Mouse (Mus musculus) thymus, adult 2 months (tissue): ENCODE measurements around the gene Cyb561d1. TPM values are rescaled to one million over a fixed set of nuclear protein-coding genes. Genes with fewer than 3 reads are reported as not detected.

Experiments used
- DNase-seq: peaks from one replicate; pipeline ENCODE4 v3.0.0; 2021
- H3K27ac ChIP-seq: fragments of 200-500 bp; 2 replicates; pipeline ENCODE4 v1.5.1; 2012; ENCODE audit warnings: low read length, control low read depth; ENCODE audit not compliant: control insufficient read depth, insufficient read depth
- H3K27me3 ChIP-seq: fragments of 200-500 bp; 2 replicates; pipeline ENCODE4 v1.6.1; 2012; ENCODE audit warnings: mild to moderate bottlenecking, low read length, moderate library complexity, mixed read lengths; ENCODE audit not compliant: control insufficient read depth, insufficient read depth
- H3K36me3 ChIP-seq: fragments of 200-500 bp; 2 replicates; pipeline ENCODE4 v1.6.1; 2012; ENCODE audit warnings: mild to moderate bottlenecking, low read length, moderate library complexity; ENCODE audit not compliant: control insufficient read depth, insufficient read depth
- H3K4me1 ChIP-seq: fragments of 200-500 bp; replicated peaks from 2 replicates; pipeline ENCODE4 v1.6.1; 2012; ENCODE audit warnings: low read length; ENCODE audit not compliant: control insufficient read depth, insufficient read depth
- H3K4me3 ChIP-seq: fragments of 200-500 bp; 2 replicates; pipeline ENCODE4 v1.5.1; 2012; ENCODE audit warnings: mild to moderate bottlenecking, low read length, control low read depth, moderate library complexity; ENCODE audit not compliant: control insufficient read depth, insufficient read depth
- CTCF ChIP-seq: fragments of 200-500 bp; IDR thresholded peaks from 2 replicates; pipeline ENCODE4 v1.5.1; 2012; ENCODE audit warnings: mild to moderate bottlenecking, control low read depth, low read length, moderate library complexity, borderline replicate concordance; ENCODE audit not compliant: control insufficient read depth, poor library complexity, insufficient read depth; ENCODE audit errors: extremely low read depth
- POLR2A ChIP-seq: fragments of 200-500 bp; IDR thresholded peaks from 2 replicates; pipeline ENCODE4 v1.6.1; 2012; ENCODE audit warnings: mild to moderate bottlenecking, low read length, control low read depth, moderate library complexity; ENCODE audit not compliant: control insufficient read depth, poor library complexity, insufficient read depth; ENCODE audit errors: extremely low read depth
- WGBS: fragments of 180-500 bp; shearing (Covaris S2); methylation state at CpG from one replicate; pipeline ENCODE4 v1.1.7; 2018; 5-methylcytosine and 5-hydroxymethylcytosine counted together
- polyA plus RNA-seq: library from polyadenylated mRNA; depleted of rRNA; stranded (reverse); fragments of >200 nt; gene quantifications from 2 replicates; pipeline ENCODE4 v1.2.3, GENCODE M21; 2012

Cyb561d1 gene
- polyA plus RNA-seq, 1 experiment, result 23.0 TPM

GRCm38 (mm10) chr3:108203621-108204325, 2.8 kb upstream of the Cyb561d1 start:
- H3K36me3 ChIP-seq, result no peaks in the 10 kb centered on the region
- peaks cover 13% of the 10 kb centered on the region for H3K4me1 ChIP-seq
- WGBS, result 93% methylated on average over 11 of the region's 11 CpGs
- H3K27ac ChIP-seq, result no peak overlapping the region
- H3K27me3 ChIP-seq, result no peaks in the 10 kb centered on the region
- TF ChIP-seq CTCF (peak; percentile 59; the same call in 1 of the 2 replicates), POLR2A (no peak)
- peak; percentile 80 for DNase-seq
- H3K4me3 ChIP-seq, result no peak overlapping the region

GRCm38 (mm10) chr3:108203212-108203611, 2.2 kb upstream of the Cyb561d1 start:
- no peaks in the 10 kb centered on the region for H3K27me3 ChIP-seq
- WGBS, result 95% methylated on average over 13 of the region's 13 CpGs
- no peak for DNase-seq
- TF ChIP-seq CTCF (no peak), POLR2A (no peak)
- H3K4me1 ChIP-seq, result peaks cover 13% of the 10 kb centered on the region
- no peaks in the 10 kb centered on the region for H3K36me3 ChIP-seq
- no peak overlapping the region for H3K27ac ChIP-seq
- H3K4me3 ChIP-seq, result no peak overlapping the region

GRCm38 (mm10) chr3:108202506-108202905, 1.5 kb upstream of the Cyb561d1 start:
- Histone ChIP-seq H3K36me3 (no peaks in the 10 kb centered on the region), H3K4me1 (peaks cover 13% of the 10 kb centered on the region), H3K27me3 (no peaks in the 10 kb centered on the region), H3K4me3 (no peak overlapping the region), H3K27ac (no peak overlapping the region)
- TF ChIP-seq POLR2A (no peak), CTCF (no peak)
- DNase-seq, result no peak

GRCm38 (mm10) chr3:108199231-108199630, 1.8 kb downstream of the Cyb561d1 start:
- Histone ChIP-seq H3K4me1 (peaks cover 13% of the 10 kb centered on the region), H3K27ac (no peak overlapping the region), H3K4me3 (no peak overlapping the region), H3K36me3 (no peaks in the 10 kb centered on the region), H3K27me3 (no peaks in the 10 kb centered on the region)
- TF ChIP-seq POLR2A, result no peak
- TF ChIP-seq CTCF, result no peak
- no peak for DNase-seq
- WGBS, result 95% methylated on average over 6 of the region's 6 CpGs

GRCm38 (mm10) chr3:108197066-108197497, 3.9 kb downstream of the Cyb561d1 start:
- DNase-seq, result no peak
- Histone ChIP-seq H3K27me3 (no peaks in the 10 kb centered on the region), H3K4me3 (no peak overlapping the region), H3K27ac (no peak overlapping the region), H3K36me3 (no peaks in the 10 kb centered on the region), H3K4me1 (peaks cover 13% of the 10 kb centered on the region)
- TF ChIP-seq POLR2A, result no peak
- TF ChIP-seq CTCF, result no peak
- 83% methylated on average over 14 of the region's 14 CpGs for WGBS

GRCm38 (mm10) chr3:108195941-108196590, 4.9 kb downstream of the Cyb561d1 start:
- Histone ChIP-seq H3K27ac (no peak overlapping the region), H3K4me3 (no peak overlapping the region), H3K36me3 (no peaks in the 10 kb centered on the region), H3K4me1 (peaks cover 9% of the 10 kb centered on the region), H3K27me3 (no peaks in the 10 kb centered on the region)
- WGBS, result 94% methylated on average over 7 of the region's 7 CpGs
- TF ChIP-seq CTCF (no peak), POLR2A (no peak)
- DNase-seq, result no peak

- Histone ChIP-seq H3K36me3 (no peaks in the 10 kb centered on the region), H3K27ac (no peak overlapping the region), H3K4me3 (no peak overlapping the region), H3K27me3 (no peaks in the 10 kb centered on the region), H3K4me1 (peaks cover 9% of the 10 kb centered on the region)
- no peak for DNase-seq
- TF ChIP-seq CTCF (no peak), POLR2A (no peak)
- 87% methylated on average over 4 of the region's 4 CpGs for WGBS
Measured at GRCm38 (mm10) chr3:108195287-108195686, 5.7 kb downstream of the Cyb561d1 start.
